Mouse (Mus musculus) C2C12 (cell line): ENCODE data around the gene Pik3c2g.

Experiments used
- CTCF ChIP-seq: IDR thresholded peaks from one replicate; pipeline ENCODE4 v1.5.1; 2011; ENCODE audit not compliant: control insufficient read depth, insufficient read depth, insufficient read length
- MAX ChIP-seq: IDR thresholded peaks from one replicate; pipeline ENCODE4 v1.6.1; 2011; ENCODE audit warnings: mild to moderate bottlenecking, control low read depth
- MYOD1 ChIP-seq: IDR thresholded peaks from one replicate; pipeline ENCODE4 v1.6.1; 2011; ENCODE audit warnings: low read depth; ENCODE audit not compliant: control insufficient read depth, insufficient read length
- MYOG ChIP-seq: IDR thresholded peaks from one replicate; pipeline ENCODE4 v1.6.1; 2011; ENCODE audit not compliant: control insufficient read depth, insufficient read length; ENCODE audit errors: extremely low read depth
- USF1 ChIP-seq: IDR thresholded peaks from one replicate; pipeline ENCODE4 v1.6.1; 2011; ENCODE audit warnings: low read depth, mild to moderate bottlenecking, control low read depth, moderate library complexity

GRCm38 (mm10) chr6:139599216-139599615 lies 12.2 kb downstream of the Pik3c2g start:
- no peak for TF ChIP-seq CTCF
- no peak for TF ChIP-seq MAX
- no peak for TF ChIP-seq USF1
- no peak for TF ChIP-seq MYOD1
- TF ChIP-seq MYOG = no peak
